Mouse (Mus musculus) naive thymus-derived CD4-positive, alpha-beta T cell, adult 2 months (primary cell): ENCODE measurements around the gene Tmem56.
A peak's percentile ranks its signal among the peaks of the same experiment; 100 is the strongest.

ENCODE experiments used
- DNase-seq: peaks from one replicate; pipeline ENCODE4 v3.0.0-alpha.2; 2011; ENCODE audit warnings: low read depth

Tmem56 gene

DNA sequence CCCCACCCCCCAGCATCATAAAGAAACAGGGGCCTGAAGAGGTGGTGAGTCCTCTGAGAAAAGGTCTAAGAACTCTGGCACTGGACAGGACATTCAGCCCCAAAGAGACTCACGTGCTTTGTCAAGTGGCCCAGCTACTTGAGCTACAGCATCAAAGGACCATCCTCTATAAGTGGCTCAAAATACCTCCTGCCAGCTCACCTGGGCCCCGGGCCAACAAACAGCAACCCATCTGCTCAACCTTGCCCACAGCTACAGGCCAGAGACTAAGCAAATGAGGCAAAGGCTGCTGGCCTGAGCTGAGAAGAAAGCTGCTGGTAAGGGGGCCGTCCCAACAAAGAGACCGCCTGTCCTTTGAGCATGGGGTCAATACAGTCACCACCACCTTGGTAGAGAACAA lies 5.3 kb downstream of the Tmem56 start:
- no peak for DNase-seq

DNA sequence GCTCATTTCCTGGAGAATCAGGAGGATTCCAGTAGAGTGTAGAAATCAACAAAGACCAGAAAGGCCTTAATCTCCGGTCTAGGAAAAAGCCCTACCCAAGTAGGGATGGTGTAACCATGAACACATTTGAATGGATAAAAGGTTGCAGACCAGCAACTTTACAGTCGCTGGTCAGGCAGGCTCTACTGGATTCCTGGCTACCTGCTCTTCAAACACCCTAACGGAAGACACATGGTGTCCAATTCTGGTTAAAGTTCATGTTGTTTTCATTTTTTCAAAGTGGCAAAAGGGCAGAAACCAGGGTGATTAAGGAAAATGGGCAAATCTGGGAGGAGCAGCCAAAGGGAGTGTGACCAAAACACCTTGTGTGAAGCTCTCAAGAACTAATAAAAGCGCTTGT lies 5.9 kb downstream of the Tmem56 start:
- DNase-seq: no peak

DNA sequence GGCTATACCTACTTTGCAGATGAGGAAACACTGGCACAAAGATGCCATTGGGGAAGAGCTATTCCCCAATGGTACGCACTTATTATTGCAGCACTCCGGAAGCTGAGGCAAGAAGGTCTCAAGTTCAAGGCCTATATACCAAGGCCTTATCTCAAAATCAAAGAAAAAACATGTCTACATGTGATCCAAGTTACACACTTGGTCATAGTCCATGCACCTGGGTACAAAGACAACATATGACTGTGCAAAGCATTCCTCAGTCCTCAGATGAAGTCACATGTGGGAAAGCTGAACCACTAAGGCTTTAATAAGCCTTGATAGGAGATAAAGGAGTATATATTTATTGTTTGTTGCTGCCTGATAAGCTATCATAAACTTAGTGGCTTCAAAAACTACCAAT lies 8.9 kb downstream of the Tmem56 start:
- no peak for DNase-seq

DNA sequence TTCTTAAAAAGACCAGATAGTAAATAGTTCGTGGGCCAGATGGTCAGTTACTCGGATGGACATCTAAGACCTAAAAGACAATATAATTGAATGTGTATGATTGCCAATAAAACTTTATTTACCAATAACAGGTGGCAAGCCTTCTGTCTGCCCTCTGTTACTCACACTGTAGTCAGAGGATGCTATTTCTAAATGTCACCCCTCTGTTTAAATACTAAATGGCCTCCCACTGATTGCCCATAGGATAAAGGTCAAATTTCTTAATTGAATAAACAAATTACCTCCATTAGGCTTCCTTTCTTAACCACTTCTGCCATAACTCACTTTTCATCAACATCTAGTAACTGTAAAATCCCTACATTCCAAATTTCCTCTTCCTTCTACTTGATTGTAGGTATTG lies 10.3 kb downstream of the Tmem56 start:
- DNase-seq: no peak

DNA sequence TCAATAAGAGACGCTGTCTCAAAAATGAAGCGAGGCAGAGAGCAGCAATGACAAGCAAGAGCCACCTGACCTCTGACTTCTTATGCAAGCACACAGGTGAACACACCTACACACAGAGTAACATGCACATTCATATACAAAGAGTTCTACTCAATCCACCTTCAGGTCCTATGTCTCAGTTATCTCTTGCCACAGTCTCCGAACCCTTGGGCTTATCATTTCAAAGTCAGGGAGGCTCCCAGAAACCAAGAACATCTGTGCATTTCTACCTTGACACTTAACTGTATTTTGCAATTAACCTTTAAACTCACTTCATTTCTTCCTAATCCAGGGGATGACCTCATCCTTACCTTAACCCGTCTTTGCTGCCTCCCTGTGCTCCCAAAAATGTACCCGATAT lies 15.6 kb downstream of the Tmem56 start:
- DNase-seq: no peak

DNA sequence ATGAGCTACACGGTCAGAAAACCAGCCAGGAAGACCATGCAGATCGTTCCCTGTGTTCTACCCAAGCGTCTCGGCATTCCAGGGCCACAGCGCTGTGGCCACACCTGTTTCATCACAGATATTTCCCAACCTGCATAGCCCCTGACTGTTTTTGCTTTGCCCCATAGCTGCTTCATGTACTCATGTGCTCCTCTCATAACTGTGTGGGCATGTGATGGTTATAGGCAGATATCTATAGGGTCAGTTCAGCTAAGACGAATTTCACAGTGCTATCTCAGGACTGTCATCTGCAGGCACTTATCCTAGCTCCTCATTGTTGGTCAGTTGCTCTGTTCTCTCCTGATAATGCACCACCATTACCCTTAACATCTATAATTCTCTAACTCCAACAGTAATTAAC lies 18.7 kb downstream of the Tmem56 start:
- no peak for DNase-seq

DNA sequence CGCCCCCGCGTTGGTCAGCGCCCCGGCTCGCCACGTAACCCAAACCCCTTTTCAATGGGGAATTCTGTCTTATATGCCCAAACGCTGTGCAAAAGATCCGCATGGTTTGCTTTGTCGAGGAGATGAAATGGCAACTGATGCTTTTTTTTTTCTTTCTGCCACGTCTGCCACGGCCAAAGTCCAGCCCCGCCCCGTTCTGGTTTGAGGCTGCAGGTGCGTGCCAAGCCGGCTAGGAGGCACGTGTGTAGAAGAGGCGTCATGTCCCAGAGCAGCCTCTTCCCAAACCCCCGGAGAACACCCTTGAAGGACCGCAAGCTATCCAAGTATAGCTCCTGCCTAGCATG lies 19.7 kb downstream of the Tmem56 start:
- peak; percentile 14 for DNase-seq

DNA sequence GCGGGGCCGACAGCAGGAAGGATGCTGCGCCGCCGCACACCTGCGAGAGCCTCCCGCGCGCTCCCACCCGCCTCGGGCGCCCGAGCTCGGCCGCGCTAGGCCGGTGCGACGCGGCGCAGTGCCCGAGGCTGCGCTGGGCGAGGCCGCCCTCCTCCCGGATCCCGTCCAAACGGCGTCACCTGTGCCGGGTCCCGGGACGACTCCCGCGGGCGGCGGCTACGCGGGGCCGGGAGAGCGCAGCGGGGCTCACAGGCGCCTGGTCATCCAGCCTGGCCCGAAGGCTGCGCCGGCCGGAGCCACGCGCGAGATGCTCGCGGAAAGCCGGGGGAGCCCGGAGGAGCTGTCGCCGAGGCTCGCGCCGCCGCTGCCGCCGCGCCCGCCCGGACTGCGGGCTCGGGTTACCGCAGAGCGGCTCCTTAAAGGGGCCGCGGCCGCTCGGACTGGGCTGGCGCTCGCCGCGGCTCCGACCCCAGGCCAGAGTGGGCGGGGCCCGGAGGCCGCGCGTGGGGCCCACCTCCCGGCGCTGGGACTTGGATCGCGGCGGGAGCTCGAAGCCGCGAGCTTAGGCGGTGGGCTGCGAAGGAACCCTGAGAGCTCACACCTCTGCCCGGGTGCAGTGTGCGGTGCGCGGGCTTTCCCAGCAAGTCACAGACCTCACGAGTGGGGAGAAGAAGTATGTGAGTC lies 20.2 kb downstream of the Tmem56 start:
- peak; percentile 18 for DNase-seq

DNA sequence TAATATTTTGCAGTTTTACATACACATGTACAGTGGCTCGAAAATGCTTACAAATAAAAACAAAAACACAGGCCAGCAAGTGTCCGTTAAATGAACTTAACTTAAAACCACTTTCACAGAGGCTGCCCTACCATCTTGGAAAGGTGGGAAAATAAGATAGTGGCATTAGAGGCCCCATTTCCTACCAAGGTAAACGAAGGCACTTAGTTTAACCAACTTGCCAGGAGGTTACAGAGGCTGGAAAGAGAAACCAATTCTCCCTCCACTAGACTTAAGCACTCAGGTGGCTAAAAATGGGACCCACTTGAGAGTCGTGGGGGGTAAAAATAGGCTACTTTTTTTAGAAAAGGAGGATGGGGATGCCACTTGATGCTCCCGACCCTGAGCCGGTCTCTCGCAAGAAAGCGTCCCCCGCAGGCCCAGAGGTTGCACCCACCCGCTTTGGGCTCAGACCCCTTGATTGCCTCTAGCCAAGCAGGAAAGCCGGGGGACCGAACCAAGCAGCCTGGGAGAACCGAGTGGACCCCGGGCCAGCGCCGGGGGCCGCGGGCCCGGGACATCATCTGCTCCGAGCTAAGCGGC lies 20.9 kb downstream of the Tmem56 start:
- peak; percentile 4 for DNase-seq

DNA sequence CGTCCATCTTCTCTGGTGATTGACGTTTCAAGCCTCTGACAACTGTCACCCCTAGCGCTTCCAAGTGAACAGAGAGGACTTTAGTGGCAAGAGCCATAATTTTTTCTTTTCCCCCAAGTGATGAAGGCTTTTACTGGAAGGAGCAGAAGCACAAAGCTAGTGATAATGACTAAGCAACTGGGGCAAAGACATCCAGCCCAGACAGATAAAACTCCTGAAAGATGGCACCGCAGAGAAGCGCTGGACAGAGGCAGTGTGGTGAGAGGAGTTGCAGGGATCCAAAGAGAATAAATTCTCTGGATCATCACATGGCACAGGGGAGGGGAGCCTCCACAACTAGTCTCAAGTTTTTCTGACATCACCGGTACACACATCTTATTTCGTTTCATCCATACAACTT lies 21.6 kb downstream of the Tmem56 start:
- no peak for DNase-seq

DNA sequence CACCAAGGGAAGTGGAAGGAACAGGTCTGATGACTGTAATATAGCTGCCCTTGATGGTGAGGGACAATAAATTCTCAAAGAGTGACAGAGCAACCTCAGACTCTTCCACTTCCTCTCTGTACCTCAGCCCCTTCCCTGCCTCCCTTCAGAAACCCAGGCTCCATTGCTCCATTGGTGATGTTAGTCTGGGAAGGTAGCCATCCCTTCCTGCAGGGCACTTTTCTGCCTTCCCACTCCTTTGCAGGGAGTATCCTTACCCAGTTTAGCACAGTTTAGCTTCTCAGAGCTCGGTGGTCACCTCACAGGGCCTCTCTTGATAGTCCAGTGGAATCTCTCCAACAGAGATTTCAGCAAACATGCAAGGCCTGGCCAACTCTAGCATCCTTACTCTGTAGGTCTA lies 22.1 kb downstream of the Tmem56 start:
- DNase-seq: no peak

DNA sequence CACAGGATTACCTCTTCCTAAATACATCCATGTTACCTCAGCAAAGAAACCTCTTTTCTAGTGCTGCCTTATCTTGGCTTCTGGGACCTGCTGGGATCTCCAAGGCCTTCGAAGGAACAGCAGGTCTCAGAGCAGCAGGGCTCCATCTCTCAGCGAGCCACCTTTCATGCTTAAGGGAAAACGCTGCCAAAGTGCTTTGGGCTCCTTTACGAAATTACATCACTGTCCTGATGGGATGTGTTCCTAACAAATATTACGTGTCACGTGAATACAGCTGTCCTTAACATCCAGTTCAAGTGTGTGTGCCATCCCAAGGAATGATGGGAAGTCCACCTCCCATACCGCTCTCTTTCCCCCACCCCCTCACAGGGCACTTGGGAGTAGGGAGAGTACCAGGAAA lies 22.9 kb downstream of the Tmem56 start:
- no peak for DNase-seq

DNA sequence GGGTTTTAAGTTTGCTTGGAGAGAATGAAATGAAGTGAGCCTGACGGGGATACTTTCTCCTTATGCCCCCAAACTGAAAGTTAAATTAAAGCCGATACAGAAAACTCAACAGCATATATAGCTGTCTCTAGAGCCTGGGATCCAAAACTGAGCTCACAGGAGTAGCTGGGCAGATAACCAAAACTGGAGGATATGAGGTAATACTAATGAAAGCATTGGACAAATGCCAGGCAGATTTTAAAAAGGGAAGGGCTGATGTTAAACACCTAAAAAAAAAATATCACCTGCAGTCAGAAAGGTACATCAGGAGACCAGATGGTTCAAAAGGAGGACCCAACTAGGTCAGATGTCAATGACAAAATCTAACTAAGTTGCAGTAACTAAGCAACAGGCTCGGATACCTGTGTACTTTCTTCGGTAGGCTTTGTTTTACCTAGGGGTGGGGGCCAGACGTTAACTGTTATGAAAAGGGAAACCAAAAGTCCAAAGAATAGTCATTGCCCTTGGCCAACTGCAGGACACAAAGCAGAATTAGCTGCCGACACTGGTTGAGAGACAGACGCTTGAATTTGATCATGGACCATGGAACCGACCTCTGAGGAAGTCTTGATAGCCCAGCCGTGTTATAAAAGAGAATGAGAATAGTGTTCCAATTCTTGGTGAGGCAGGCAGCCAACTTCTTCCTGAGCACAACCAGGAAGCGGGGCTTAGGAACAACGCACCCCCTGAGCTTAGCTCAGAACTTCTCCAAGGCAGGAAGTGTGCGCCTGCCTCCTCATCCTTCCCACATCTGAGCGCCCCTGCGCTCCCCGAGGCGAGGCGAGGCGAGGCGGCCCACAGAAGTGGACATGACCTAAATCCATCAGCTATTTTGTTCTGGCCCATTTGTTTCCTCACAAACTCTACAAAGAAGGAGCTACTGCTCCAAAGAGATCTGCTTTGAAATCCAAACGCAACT lies 24.1 kb downstream of the Tmem56 start:
- DNase-seq: no peak

DNA sequence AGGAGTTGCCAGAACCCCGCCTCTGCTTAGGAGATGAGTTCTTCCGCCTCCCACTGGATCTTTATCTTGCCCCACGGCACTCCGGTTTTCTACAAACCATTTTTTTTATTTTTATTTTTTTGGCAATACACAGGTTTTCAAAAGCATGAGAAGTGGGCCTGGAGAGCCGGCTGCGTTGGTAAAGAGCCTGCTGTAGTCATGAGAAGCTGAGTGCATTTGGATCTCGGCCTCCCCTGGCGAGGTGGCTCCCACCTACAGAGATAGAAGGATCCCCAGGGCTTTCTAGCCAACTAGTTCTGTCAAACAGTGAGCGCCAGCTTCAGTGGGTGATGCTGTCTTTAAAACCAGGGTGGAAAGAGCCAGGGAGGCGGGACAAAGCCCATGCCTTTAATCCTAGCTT lies 25.5 kb downstream of the Tmem56 start:
- no peak for DNase-seq

DNA sequence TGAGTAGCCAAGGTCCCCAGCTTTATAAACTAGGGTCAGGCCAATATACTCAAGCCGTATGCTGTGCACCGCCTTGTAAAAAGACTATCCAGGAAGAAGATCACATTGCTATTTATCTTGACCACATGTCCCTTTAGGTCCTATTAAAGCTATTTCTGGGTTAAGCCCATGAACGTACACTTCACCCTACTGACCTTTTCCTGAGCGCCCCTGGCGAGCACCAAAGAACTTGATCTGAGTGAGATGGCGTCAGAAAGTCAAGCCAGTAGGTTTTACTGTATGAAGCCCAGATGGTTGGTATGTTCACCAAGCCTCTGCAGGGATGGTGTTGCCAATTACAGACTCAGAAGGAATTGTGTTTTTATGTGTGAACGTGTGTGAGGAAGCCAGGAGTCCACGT lies 26.8 kb downstream of the Tmem56 start:
- no peak for DNase-seq

DNA sequence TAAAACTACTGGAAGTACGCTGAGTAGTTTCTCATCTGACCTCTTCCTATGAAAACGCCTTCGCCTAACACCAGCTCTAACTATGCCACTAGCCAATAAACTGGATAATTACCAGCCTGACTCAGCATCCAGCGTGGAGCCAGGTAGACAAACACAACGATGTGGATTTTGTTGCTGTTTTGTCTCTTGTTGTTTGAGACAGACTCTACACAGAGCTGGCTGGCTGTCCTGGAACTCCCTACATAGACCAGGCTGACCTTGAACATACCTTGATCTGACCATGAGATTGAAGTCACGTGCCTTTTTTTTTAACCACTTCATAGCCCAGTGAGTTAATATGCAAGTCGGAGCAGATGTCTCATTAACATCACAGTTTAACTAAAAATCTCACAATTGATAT lies 27.4 kb downstream of the Tmem56 start:
- DNase-seq: no peak

DNA sequence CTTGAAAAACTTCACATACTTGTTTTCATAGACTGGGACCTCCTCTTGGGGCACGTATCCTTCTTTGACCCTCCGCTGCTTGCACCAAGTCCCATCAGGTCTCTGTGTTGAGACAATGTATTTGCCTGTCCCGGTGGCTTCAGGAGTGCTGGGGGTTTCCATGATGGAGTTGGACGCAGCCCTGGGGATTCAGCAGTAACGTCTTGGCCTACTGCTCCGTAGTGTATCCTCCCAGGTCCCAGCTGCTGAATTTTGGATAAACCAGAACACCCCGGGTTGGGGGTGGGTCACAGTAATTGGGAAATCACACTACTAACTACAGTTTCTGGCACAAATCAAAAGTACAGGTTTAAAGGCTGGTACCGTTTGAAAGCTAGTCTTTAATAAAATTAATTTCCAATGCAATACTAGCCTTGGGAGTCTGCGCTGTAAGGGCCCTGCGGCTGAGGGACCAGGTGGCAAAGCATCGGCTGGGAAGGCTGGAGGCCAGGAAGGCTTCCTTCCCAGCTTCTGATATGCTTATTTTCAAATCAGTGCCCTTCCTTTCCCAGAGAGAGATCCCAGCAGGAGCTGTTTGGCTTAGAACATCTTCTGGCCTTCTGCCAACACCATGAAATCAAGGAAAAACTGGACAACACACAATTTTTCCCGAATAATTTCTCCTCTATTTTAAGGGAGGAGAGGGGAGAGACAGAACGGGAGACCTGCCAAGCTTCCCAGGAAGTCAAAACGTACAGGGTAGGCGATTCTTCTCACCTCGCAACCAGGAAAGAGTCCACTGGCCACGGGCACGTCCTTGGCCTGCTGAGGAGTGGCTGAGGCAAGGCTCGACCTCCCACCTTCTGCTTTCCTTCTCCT lies 32.1 kb downstream of the Tmem56 start:
- DNase-seq: no peak

DNA sequence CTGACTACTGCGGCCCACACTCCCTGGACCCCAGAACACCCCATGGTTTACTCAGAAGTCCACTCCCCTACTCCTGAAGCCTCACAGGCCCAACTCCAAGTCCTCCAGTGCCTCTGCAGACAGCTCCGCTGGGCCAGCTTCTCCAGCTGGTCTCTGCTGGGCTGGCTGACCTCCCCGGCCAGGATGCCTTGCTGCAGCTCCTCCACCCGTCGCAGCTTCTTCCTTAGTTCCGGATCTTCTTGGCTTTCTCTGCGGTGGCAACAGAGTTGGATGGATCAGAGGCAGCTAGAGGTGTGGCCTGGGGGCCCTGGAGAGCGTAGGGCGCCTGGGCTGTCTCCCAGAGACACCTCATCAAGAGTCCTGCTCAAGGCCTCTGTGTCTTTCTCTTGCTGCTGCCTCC lies 32.9 kb downstream of the Tmem56 start:
- DNase-seq: no peak

DNA sequence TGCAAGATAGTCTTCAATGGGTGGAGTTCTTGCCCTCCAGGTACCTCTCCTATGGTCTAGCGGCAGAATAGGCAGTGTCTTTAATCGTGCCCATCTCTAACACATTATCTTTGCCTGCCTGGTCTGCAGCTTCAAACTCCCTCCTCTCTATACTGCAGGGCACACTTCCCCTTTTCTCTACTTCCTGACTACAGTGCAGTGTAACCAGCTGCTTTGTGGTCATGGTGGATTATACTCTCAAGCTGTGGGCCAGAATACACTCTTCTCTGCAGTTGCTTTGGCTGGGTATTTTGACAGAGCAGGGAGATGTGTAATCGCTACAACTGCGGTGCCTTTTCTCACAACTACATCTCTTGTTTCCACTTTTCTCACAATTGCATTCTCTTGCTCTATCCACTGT lies 40.0 kb downstream of the Tmem56 start:
- DNase-seq: peak; percentile 6

DNA sequence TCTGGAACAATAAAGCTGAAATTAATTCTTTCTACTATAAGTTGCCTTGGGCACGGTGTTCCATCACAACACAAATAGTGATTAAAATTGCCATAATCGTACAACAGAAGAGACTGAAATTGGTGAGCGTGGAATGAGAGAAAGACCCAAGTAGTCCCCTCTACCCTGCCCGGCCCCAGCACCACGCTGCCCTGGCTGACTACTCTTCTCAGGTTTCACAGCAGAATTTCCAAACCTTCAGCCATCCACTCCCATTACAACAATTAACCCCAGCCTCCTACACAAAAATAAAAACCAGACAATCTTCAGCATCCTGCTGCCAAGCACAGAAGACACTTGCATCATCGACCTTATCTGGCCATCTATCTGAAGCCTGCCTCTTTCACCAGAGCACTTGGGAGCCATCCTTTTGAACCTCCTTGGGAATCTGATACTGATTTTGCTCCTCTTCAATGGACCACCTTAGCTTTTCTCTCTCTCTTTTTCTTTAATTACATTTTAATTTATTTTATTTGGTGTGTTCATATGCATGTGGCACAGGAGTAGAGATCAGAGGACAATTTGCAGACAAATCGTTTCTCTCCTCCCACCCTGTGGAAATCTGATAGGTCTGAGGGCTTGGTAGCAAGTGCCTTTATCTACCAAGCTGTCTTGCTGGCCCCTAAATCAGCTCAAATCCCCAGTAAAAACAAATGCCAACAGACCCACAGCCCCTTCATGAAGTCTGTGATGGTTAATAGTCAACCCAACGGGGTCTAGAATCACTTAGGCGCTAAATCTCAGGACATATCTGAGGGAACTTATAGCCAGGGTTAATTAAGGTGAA lies 40.6 kb downstream of the Tmem56 start:
- no peak for DNase-seq

DNA sequence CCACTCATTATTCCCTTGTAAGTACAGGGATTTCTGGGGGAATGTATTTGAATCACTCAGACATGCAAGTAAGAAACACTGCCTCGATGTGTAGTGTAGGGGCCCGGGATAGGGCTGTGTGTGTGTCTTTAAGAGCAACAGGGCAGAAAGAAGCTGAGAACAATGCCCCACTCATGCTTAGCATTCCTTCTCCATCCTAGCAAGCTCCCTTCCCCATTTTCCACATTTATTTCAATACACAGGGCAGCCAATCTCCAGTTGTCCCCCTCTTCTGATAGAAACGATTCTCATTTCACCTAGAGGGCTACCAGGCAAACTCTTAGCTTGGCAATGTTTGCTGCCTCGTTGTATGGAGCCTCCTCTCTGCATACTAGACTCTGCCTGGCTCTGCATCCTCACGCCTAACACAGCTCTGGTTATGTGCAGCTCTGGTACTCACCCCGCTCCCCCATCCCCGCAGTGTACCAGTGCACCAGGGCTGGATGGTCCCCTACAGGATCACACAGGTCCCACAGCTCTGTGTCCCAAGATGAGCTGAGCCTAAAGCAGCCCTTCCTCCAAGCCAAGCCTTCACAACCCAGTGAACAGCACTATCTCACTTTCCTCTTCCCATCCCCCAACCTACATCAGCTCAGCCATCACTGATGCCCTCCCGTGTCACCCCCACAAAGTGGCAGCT lies 42.4 kb downstream of the Tmem56 start:
- DNase-seq: no peak
